Mouse (Mus musculus): ENCODE results near the gene 2200002D01Rik.
"Not testable (repeated sequence)": the region's sequence is repeated elsewhere in the genome, so short reads cannot be mapped to it uniquely, and the experiment has no call there.

DNA sequence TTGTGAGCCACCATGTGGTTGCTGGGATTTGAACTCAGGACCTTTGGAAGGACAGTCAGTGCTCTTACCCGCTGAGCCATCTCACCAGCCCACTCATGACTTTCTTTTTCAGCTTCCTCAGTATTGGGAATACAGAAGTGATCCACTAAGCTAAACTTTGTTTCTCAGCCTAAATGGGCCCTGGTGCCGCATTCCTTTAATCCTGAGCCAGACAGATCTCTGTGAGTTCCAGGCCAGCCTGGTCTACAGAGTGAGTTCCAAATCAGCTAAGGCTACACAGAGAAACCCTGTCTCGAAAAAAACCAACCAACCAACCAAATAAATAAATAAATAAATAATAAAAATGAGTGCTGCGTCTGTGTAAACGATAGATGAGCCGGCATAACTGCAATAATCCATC is 10.7 kb downstream of the 2200002D01Rik start:
- TF ChIP-seq CHD2 (IDR thresholded peaks at IDR 0.05; ENCODE audit: low read depth, low read length); ZNF384 (IDR thresholded peaks at IDR 0.05; ENCODE audit: low read depth, low read length); HCFC1 (IDR thresholded peaks at IDR 0.05; ENCODE audit: borderline replicate concordance, insufficient read depth, low read length); ZC3H11A (IDR thresholded peaks at IDR 0.05; ENCODE audit: borderline replicate concordance, low read depth, low read length); MAFK (IDR thresholded peaks at IDR 0.05; ENCODE audit: insufficient read depth, low read depth, low read length): not testable (repeated sequence)
